Mouse (Mus musculus) cerebellum, adult 11 months (tissue): ENCODE measurements at regions not wholly inside any gene's neighbourhood (a gene's known extent, or its start where the extent isn't known, plus 50 kb on each side); places are given as distances from the start of the nearest gene placed in this dataset.

Experiments used
- DNase-seq: peaks from one replicate; pipeline ENCODE4 v3.0.0; 2022

GRCm38 (mm10) chr8:125322561-125322960, 247.0 kb downstream of the Sipa1l2 start:
- no peak for DNase-seq

- peak; percentile 94 for DNase-seq
Observed at GRCm38 (mm10) chr8:125317584-125317991, 252.0 kb downstream of the Sipa1l2 start.

DNA sequence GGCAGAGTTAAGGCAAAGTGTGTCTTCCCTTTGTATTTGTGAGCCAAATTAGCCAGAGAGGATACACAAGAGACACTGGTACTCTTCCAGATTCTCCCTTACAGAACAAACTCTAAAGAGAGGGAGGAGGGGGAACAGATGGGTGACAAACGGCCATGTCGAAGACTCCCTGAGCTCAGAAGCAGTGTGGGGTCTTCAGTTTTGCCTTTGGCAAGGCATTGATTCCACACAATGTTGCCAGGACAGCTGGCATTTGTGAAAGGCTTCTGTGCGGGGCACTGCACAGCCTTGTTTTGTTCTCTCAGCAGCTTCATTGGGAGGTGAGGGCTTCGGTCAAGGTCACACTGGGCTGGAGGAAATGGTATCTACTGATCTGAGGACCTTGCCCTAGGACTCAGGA, 253.9 kb downstream of the Sipa1l2 start:
- DNase-seq: no peak

GRCm38 (mm10) chr8:125314996-125315395, 254.6 kb downstream of the Sipa1l2 start:
- no peak for DNase-seq

GRCm38 (mm10) chr8:125314221-125314984, 255.2 kb downstream of the Sipa1l2 start:
- DNase-seq: no peak

DNA sequence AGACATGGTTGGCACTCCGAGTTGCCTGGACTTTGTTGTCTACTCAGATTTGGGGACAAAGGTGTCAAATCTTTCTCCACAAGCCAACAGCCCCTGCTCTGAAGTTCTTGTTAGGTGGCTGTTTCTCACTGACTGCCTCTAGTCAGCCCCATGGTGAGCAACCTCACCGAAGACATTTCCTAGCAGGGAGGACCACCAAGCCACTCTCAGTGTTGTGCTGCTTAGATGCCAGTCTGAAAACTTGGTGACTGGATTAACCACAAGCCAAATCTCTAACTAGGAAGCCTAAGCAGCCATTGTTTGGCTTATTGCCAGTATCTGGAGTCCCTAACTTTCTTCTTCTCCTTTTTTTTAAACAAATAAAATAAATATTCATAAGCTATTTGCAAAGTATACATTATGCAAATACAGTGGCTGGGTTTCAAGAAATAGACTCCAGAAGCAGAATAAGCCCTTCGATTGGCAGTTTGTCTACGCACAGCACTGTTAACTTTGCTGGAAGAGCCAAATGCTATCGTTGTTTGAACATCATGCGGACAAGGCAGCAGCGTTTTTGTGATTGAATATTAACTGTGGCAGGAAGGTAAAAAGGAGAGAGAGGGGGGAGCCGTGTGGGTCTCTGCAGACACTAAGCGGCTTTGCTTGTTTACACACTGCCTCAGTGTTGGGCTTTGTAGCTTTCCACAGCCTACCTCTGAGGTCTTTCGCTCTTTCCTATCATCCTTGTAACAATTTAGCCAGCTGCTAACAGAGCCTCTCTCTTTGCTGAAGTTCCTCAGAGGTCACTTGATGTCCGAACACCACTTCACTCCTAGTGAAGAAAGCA, 257.4 kb downstream of the Disc1 start:
- no peak for DNase-seq
